Mouse (Mus musculus) forebrain, embryonic 14.5 days (tissue): ENCODE results near the gene Pm20d1. TPM values are rescaled to one million over a fixed set of nuclear protein-coding genes. Genes with fewer than 3 reads are reported as not detected.

Experiments
- ATAC-seq: fragments of 200-750 bp; cut with Nextera tagmentation; 2 replicates; pipeline ENCODE4 v1.8.0; 2017; ENCODE audit warnings: mild to moderate bottlenecking, moderate library complexity
- DNase-seq: peaks from one replicate; pipeline ENCODE4 v3.0.0-alpha.2; 2015; ENCODE audit warnings: low spot score
- H3K27ac ChIP-seq: fragments of 300-500 bp; sonication (generic); 2 replicates; pipeline ENCODE4 v1.5.1; 2014; ENCODE audit warnings: low read depth, mild to moderate bottlenecking, control low read depth, low read length, moderate library complexity
- H3K27me3 ChIP-seq: fragments of 300-500 bp; sonication (generic); replicated peaks from 2 replicates; pipeline ENCODE4 v1.6.1; 2014; ENCODE audit warnings: low read length, control low read depth, mixed read lengths; ENCODE audit not compliant: control insufficient read depth, insufficient read depth
- H3K36me3 ChIP-seq: fragments of 300-500 bp; sonication (generic); 2 replicates; pipeline ENCODE4 v1.6.1; 2014; ENCODE audit warnings: low read length, control low read depth; ENCODE audit not compliant: control insufficient read depth, insufficient read depth
- H3K4me1 ChIP-seq: fragments of 300-500 bp; sonication (generic); 2 replicates; pipeline ENCODE4 v1.6.1; 2014; ENCODE audit warnings: antibody characterized with exemption, low read length, control low read depth; ENCODE audit not compliant: control insufficient read depth, insufficient read depth
- H3K4me2 ChIP-seq: fragments of 300-500 bp; sonication (generic); 2 replicates; pipeline ENCODE4 v1.6.1; 2014; ENCODE audit warnings: mild to moderate bottlenecking, control low read depth, low read length
- H3K4me3 ChIP-seq: fragments of 300-500 bp; sonication (generic); 2 replicates; pipeline ENCODE4 v1.5.1; 2014; ENCODE audit warnings: low read depth, low read length, control low read depth
- H3K9ac ChIP-seq: fragments of 300-500 bp; sonication (generic); 2 replicates; pipeline ENCODE4 v1.6.1; 2014; ENCODE audit warnings: mild to moderate bottlenecking, low read length, control low read depth, moderate library complexity
- H3K9me3 ChIP-seq: fragments of 300-500 bp; sonication (generic); replicated peaks from 2 replicates; pipeline ENCODE4 v1.6.1; 2016; ENCODE audit warnings: low read length, control low read depth, mixed read lengths; ENCODE audit not compliant: control insufficient read depth
- WGBS: fragments of 180-500 bp; shearing (Covaris S2); extraction: QIAGEN DNeasy Blood & Tissue Kit; methylation state at CpG from one replicate; pipeline ENCODE4 v1.1.7; 2014; 5-methylcytosine and 5-hydroxymethylcytosine counted together
- polyA plus RNA-seq: library from polyadenylated mRNA; unstranded; fragments of >200 nt; fragmentation: Nextera tagmentation; extraction: Ambion mirVana; gene quantifications from 2 replicates; pipeline ENCODE4 v1.2.1, GENCODE M21; 2014

Gene Pm20d1
- polyA plus RNA-seq, 1 experiment from 2014 or later = 0.42 TPM

DNA sequence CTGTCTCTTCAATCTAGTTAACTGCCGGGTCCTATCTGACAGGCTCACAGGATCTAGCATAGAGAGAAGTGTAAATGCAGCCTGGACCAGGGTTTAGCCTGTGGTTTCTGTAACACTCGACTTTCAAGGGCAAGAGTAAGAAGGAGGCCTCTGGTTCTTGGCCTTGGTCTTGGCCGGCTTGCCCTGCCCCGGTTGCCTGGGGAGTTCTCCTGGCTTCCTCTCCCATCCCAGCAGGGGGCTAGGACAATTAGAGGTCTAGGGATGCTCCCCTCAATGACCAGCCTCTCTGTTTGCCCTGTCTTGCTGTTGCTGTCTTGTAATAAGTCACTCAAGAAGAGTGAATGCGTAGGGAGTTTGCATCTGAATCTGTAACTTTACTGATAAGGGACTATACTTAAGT, 32.1 kb downstream of the Pm20d1 start:
- WGBS = 49% methylated on average over 5 of the region's 5 CpGs
- no peak overlapping the region for H3K27ac ChIP-seq
- H3K4me3 ChIP-seq = peak overlapping the region; percentile 52
- ATAC-seq (no peak), DNase-seq (no peak)
- peaks cover 11% of the 10 kb centered on the region for H3K4me1 ChIP-seq
- no peaks in the 10 kb centered on the region for H3K27me3 ChIP-seq
- peak overlapping the region; percentile 73; the same call in 1 of the 2 replicates for H3K9ac ChIP-seq
- H3K4me2 ChIP-seq = peak overlapping the region; percentile 83
- H3K9me3 ChIP-seq = no peaks in the 10 kb centered on the region
- peaks cover 17% of the 10 kb centered on the region for H3K36me3 ChIP-seq

GRCm38 (mm10) chr1:131830561-131830960, 33.4 kb downstream of the Pm20d1 start:
- 87% methylated on average over 15 of the region's 15 CpGs for WGBS
- Histone ChIP-seq H3K9ac (no peak overlapping the region), H3K27me3 (no peaks in the 10 kb centered on the region), H3K9me3 (no peaks in the 10 kb centered on the region), H3K36me3 (peaks cover 17% of the 10 kb centered on the region), H3K4me1 (peaks cover 11% of the 10 kb centered on the region), H3K4me2 (no peak overlapping the region), H3K4me3 (no peak overlapping the region), H3K27ac (no peak overlapping the region)
- ATAC-seq = no peak
- no peak for DNase-seq

DNA sequence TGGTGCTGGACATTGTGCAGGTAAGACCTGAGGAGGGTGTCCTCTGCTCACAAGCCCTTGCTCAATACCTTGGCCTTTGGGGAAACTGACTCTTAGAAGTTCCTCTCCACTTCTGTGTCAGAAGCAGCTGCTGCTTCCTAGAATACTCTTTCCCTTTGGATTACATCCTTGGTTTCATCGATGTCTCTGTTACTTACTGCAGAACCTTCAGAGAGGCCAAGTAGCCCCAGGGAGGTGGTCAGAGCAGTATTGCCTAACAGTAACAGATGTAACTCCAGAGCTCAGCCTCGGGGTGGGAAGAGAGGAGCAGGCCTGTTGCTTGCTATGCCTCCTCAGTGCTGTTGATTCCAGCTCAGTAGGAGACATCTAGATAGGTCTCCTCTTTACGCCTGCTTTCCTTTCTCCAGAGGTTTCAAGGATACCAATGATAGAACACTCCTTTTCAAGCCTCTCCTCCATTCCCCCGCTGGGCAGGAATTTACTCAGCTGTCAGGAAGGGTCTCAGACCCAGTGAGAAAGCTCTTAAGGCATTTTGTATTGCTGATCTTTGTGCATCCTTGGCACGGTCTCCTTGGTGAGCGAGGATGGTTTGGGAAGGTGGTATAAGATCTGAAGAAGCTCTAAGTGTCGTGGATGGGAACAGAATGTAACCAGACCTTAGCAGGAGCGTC, 33.9 kb downstream of the Pm20d1 start:
- ATAC-seq = no peak
- 85% methylated on average over 8 of the region's 8 CpGs for WGBS
- H3K4me2 ChIP-seq = no peak overlapping the region

DNA sequence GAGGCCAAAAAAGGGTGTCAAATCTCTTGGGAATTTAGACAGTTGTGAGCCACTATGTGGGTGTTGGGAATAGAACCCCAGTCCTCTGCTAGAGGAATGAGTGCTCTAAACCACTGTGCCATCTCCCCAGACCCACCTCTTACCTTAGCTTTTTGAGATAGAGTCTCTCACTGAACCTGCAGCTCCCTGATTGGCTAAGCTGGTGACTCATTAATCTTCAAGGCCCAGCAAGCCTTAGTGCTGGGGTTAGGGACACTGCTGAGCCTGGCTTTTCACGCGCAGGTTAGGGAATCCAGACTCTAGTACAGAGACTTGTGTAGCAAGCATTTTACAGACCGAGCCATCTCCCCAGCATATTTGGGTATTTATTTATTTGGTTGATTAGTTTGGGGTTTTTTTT, 39.9 kb downstream of the Pm20d1 start:
- ATAC-seq = no peak
- Histone ChIP-seq H3K27ac (no peak overlapping the region), H3K27me3 (no peaks in the 10 kb centered on the region), H3K4me3 (no peak overlapping the region), H3K4me1 (no peaks in the 10 kb centered on the region), H3K4me2 (no peak overlapping the region), H3K9ac (no peak overlapping the region), H3K9me3 (no peaks in the 10 kb centered on the region), H3K36me3 (peaks cover 28% of the 10 kb centered on the region)
- DNase-seq = no peak
- 82% methylated on average over 3 of the region's 3 CpGs for WGBS

More for the DNA sequence above, 33.9 kb downstream of the Pm20d1 start:
- Histone ChIP-seq H3K4me1 (peaks cover 11% of the 10 kb centered on the region), H3K27ac (no peak overlapping the region), H3K9ac (no peak overlapping the region; the same call in 1 of the 2 replicates), H3K9me3 (no peaks in the 10 kb centered on the region), H3K27me3 (no peaks in the 10 kb centered on the region), H3K4me3 (no peak overlapping the region), H3K36me3 (peaks cover 17% of the 10 kb centered on the region)
- DNase-seq = no peak

DNA sequence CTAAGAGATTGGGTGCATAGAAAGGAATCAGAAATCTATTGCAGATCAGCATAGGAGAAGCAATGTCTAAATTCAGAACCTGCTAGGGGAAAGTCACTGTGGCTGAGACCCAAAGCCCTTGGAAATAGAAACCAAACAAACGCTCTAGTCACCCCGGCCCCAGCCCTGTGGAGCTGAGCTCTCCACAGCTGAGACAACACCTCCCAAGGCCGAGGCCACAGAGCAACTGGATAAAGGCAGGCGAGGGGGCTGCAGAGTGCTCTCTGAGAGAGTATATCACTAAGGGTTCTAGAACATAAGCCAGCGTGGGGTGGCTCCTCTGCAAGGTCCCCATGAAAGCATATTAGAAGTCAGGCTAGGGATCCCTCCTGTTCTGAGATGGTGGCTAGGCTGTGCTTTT, 41.4 kb downstream of the Pm20d1 start:
- H3K27me3 ChIP-seq = no peaks in the 10 kb centered on the region
- no peak overlapping the region for H3K4me3 ChIP-seq
- ATAC-seq (no peak), DNase-seq (no peak)
- no peaks in the 10 kb centered on the region for H3K4me1 ChIP-seq
- H3K27ac ChIP-seq = no peak overlapping the region
- no peak overlapping the region for H3K4me2 ChIP-seq
- H3K36me3 ChIP-seq = peaks cover 42% of the 10 kb centered on the region
- H3K9me3 ChIP-seq = no peaks in the 10 kb centered on the region
- H3K9ac ChIP-seq = no peak overlapping the region
- 81% methylated on average over 5 of the region's 5 CpGs for WGBS

- ATAC-seq = no peak
- H3K4me2 ChIP-seq = no peak overlapping the region
- no peak for DNase-seq
- H3K9me3 ChIP-seq = no peaks in the 10 kb centered on the region
- no peak overlapping the region for H3K4me3 ChIP-seq
- 42% methylated on average over 2 of the region's 2 CpGs for WGBS
- no peak overlapping the region for H3K27ac ChIP-seq
- H3K27me3 ChIP-seq = no peaks in the 10 kb centered on the region
- H3K9ac ChIP-seq = no peak overlapping the region
- H3K4me1 ChIP-seq = no peaks in the 10 kb centered on the region
- peaks cover 46% of the 10 kb centered on the region for H3K36me3 ChIP-seq
These were observed 42.1 kb downstream of the Pm20d1 start for GRCm38 (mm10) chr1:131839279-131839678.

DNA sequence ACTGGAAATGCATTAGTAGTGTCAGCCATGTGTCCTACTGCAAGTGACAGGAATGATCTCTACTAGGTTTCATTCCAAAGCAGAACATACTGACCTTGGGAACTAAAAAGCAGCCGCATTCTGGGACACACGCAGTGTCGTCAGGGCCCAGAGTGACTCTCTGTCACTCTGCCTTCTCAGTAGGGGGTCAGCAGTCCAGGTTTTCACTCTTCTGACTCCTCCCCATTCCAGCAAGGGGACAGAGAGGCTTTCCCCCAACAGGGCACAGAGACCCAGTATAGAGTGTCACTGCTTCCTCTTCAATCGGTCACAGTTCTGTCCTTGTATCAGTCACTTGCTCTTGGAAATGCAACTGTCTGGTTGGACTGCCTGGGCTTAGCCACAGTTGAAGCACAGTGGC, 45.0 kb downstream of the Pm20d1 start:
- no peaks in the 10 kb centered on the region for H3K27me3 ChIP-seq
- no peak for ATAC-seq
- H3K4me3 ChIP-seq = no peak overlapping the region
- H3K27ac ChIP-seq = no peak overlapping the region
- WGBS = 91% methylated on average over 4 of the region's 4 CpGs
- no peak for DNase-seq
- H3K9me3 ChIP-seq = no peaks in the 10 kb centered on the region
- no peaks in the 10 kb centered on the region for H3K4me1 ChIP-seq
- peaks cover 71% of the 10 kb centered on the region for H3K36me3 ChIP-seq
- H3K9ac ChIP-seq = no peak overlapping the region
- no peak overlapping the region for H3K4me2 ChIP-seq

DNA sequence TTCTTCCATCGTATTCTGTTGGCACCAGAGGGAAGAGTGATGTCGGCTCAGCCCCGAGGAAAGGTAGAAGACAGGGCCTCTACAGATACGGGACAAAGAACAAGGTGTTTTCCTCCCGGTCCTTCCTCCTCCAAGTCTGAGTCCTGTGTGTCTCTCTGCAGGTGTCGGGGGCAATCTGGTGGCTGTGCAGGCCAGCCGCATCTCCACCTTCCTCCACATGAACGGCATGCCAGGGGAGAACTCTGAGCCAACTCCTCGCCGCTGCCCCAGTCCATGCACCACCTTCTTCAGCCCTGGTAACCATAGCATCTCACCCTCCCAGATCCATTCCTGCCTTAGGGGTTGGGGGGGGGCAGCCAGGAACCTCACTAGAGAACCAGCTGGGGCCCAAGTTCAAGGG, 46.6 kb downstream of the Pm20d1 start:
- no peak overlapping the region for H3K4me2 ChIP-seq
- ATAC-seq = no peak
- no peak for DNase-seq
- H3K9me3 ChIP-seq = no peaks in the 10 kb centered on the region
- H3K4me3 ChIP-seq = no peak overlapping the region
- peaks cover 77% of the 10 kb centered on the region for H3K36me3 ChIP-seq
- 92% methylated on average over 10 of the region's 10 CpGs for WGBS
- no peaks in the 10 kb centered on the region for H3K27me3 ChIP-seq
- no peaks in the 10 kb centered on the region for H3K4me1 ChIP-seq
- no peak overlapping the region for H3K27ac ChIP-seq
- H3K9ac ChIP-seq = no peak overlapping the region

DNA sequence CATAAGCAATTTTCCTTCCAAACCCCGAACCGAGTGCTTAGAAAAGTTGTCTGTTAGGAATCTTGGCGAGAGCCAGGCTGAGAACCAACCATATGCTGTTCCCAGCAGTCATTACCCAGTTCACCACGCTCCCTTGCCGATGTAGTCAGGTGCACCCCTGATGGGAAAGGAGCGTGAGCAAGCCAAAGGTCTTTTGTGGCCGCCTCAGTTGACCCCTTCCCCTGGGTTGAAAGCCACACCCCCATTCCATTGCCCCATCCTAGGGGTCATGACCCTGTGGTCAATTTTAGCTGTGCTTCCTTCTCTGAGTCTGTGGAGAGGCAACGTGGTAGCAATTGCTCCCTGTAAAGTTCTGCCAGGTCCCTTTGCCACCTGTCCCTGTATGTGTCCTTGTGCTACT, 47.7 kb downstream of the Pm20d1 start:
- Histone ChIP-seq H3K9me3 (no peaks in the 10 kb centered on the region), H3K4me3 (no peak overlapping the region), H3K4me1 (no peaks in the 10 kb centered on the region), H3K9ac (no peak overlapping the region), H3K27me3 (no peaks in the 10 kb centered on the region), H3K36me3 (peaks cover 72% of the 10 kb centered on the region), H3K4me2 (no peak overlapping the region), H3K27ac (no peak overlapping the region)
- WGBS = 56% methylated on average over 8 of the region's 8 CpGs
- ATAC-seq (no peak), DNase-seq (no peak)
